Comparison of ENCODE assay signal across 10 mouse cellular contexts in genomic region chr11:5901320-5901719, GRCm38 (mm10). TPM values are rescaled to one million over a fixed set of nuclear protein-coding genes. Genes with fewer than 3 reads are reported as not detected.
DNase-seq lines count a peak whose midpoint lies in the region; ATAC-seq and TF ChIP-seq lines count a peak whose summit lies in the region.
"Had no signal": no experiment of that assay in that cellular context is flagged by ENCODE, and none has a peak within 500 bp of the region (broad histone marks: within the 10 kb centered on the region; RNA-seq: fewer than 3 reads in every experiment).

No protein-coding gene starts in this region.

- intact Hi-C loops in heart, postnatal 36 days (cut with DNase I), result no loop called here

- no peaks in the 10 kb centered on the region for H3K9me3 ChIP-seq in heart, postnatal 0 days (replicated peaks; ENCODE audit: control insufficient read depth, low read length)
- no peaks in the 10 kb centered on the region for H3K9me3 ChIP-seq in embryonic facial prominence, embryonic 11.5 days (replicated peaks; ENCODE audit: control insufficient read depth, low read length)
- no peaks in the 10 kb centered on the region for H3K9me3 ChIP-seq in hindbrain, embryonic 12.5 days (replicated peaks)
- H3K9me3 ChIP-seq in midbrain, embryonic 12.5 days, result no peaks in the 10 kb centered on the region

- no peak for TF ChIP-seq EP300 in heart, postnatal 0 days (IDR thresholded peaks at IDR 0.05; ENCODE audit: low read depth)

- no peak overlapping the region for H3K9ac ChIP-seq in heart, postnatal 0 days (replicated peaks; ENCODE audit: low read depth, low read length)
- H3K9ac ChIP-seq in embryonic facial prominence, embryonic 11.5 days (replicated peaks; ENCODE audit: low read length), result peak overlapping the region; percentile 56
- peak overlapping the region; percentile 58 for H3K9ac ChIP-seq in hindbrain, embryonic 12.5 days
- H3K9ac ChIP-seq in midbrain, embryonic 12.5 days (replicated peaks), result peak overlapping the region; percentile 50; the same call in 1 of the 2 replicates

- peak overlapping the region; percentile 50 for H3K4me2 ChIP-seq in heart, postnatal 0 days (ENCODE audit: low read depth, low read length)
- H3K4me2 ChIP-seq in embryonic facial prominence, embryonic 11.5 days (ENCODE audit: low read depth, low read length), result peak overlapping the region; percentile 64
- peak overlapping the region; percentile 73 for H3K4me2 ChIP-seq in hindbrain, embryonic 12.5 days (replicated peaks)
- peak overlapping the region; percentile 64 for H3K4me2 ChIP-seq in midbrain, embryonic 12.5 days (replicated peaks)

- DNase-seq in heart, postnatal 0 days (ENCODE audit: low spot score), result no peak
- no peak for DNase-seq in heart, postnatal 36 days
- no peak for DNase-seq in embryonic facial prominence, embryonic 11.5 days (ENCODE audit: low spot score)
- DNase-seq in gastrocnemius, adult 8-10 months (ENCODE audit: low spot score in 2 of 2), result no peak
- DNase-seq in cerebellum, adult 18-20 months, result no peak
- no peak for DNase-seq in yolk sac, embryonic 10.5 days (ENCODE audit: low spot score)
- DNase-seq: spleen, adult 18-20 months had no signal

- H3K27me3 ChIP-seq in heart, postnatal 0 days (ENCODE audit: control insufficient read depth, insufficient read depth, low read length), result 0 out of 2 replicates have a peak, but pooled peaks cover 7% of the 10 kb centered on the region
- H3K27me3 ChIP-seq in embryonic facial prominence, embryonic 11.5 days (ENCODE audit: control insufficient read depth, insufficient read depth, low read length), result no peaks in the 10 kb centered on the region
- H3K27me3 ChIP-seq in hindbrain, embryonic 12.5 days, result peaks cover 32% of the 10 kb centered on the region
- peaks cover 57% of the 10 kb centered on the region for H3K27me3 ChIP-seq in midbrain, embryonic 12.5 days

- H3K4me3 ChIP-seq in heart, postnatal 0 days (ENCODE audit: low read depth, low read length), result no peak overlapping the region
- H3K4me3 ChIP-seq in embryonic facial prominence, embryonic 11.5 days (ENCODE audit: low read depth, low read length), result peak overlapping the region; percentile 26; the same call in 1 of the 2 replicates
- H3K4me3 ChIP-seq in hindbrain, embryonic 12.5 days, result peak overlapping the region; percentile 38
- H3K4me3 ChIP-seq in midbrain, embryonic 12.5 days, result peak overlapping the region; percentile 42

- H3K36me3 ChIP-seq in heart, postnatal 0 days (replicated peaks; ENCODE audit: control insufficient read depth, insufficient read depth, low read length), result no peaks in the 10 kb centered on the region
- H3K36me3 ChIP-seq in embryonic facial prominence, embryonic 11.5 days (replicated peaks; ENCODE audit: control insufficient read depth, insufficient read depth, low read depth, low read length), result no peaks in the 10 kb centered on the region
- no peaks in the 10 kb centered on the region for H3K36me3 ChIP-seq in hindbrain, embryonic 12.5 days
- H3K36me3 ChIP-seq in midbrain, embryonic 12.5 days, result no peaks in the 10 kb centered on the region

- TF ChIP-seq CTCF in heart, postnatal 0 days (IDR thresholded peaks at IDR 0.05; ENCODE audit: low read depth), result no peak

- peaks cover 13% of the 10 kb centered on the region for H3K4me1 ChIP-seq in heart, postnatal 0 days (ENCODE audit: control insufficient read depth, insufficient read depth)
- H3K4me1 ChIP-seq in embryonic facial prominence, embryonic 11.5 days (ENCODE audit: control insufficient read depth, insufficient read depth, low read length), result peaks cover 2% of the 10 kb centered on the region; the same call in 1 of the 2 replicates
- H3K4me1 ChIP-seq in hindbrain, embryonic 12.5 days, result peaks cover 36% of the 10 kb centered on the region
- H3K4me1 ChIP-seq in midbrain, embryonic 12.5 days, result peaks cover 29% of the 10 kb centered on the region

- 35% methylated on average over 3 of the region's 3 CpGs for WGBS in heart, postnatal 0 days
- WGBS in embryonic facial prominence, embryonic 11.5 days, result 2% methylated on average over 3 of the region's 3 CpGs
- WGBS in hindbrain, embryonic 12.5 days, result 22% methylated on average over 3 of the region's 3 CpGs
- WGBS in midbrain, embryonic 12.5 days, result 13% methylated on average over 3 of the region's 3 CpGs

- no peak overlapping the region for H3K27ac ChIP-seq in heart, postnatal 0 days (ENCODE audit: low read depth)
- no peak overlapping the region for H3K27ac ChIP-seq in embryonic facial prominence, embryonic 11.5 days (replicated peaks; ENCODE audit: low read depth, low read length)
- peak overlapping the region; percentile 75 for H3K27ac ChIP-seq in hindbrain, embryonic 12.5 days
- H3K27ac ChIP-seq in midbrain, embryonic 12.5 days (replicated peaks), result peak overlapping the region; percentile 70

- no peak for ATAC-seq in heart, postnatal 0 days (ENCODE audit: insufficient read depth, low read depth)
- ATAC-seq in embryonic facial prominence, embryonic 11.5 days (replicated peaks; ENCODE audit: insufficient number of reproducible peaks, low FRiP score, low TSS enrichment, low read depth), result no peak
- no peak for ATAC-seq in hindbrain, embryonic 12.5 days (ENCODE audit: low FRiP score)
- peak; percentile 17; the same call in 1 of the 2 replicates for ATAC-seq in midbrain, embryonic 12.5 days (ENCODE audit: low FRiP score, low read depth)

RNA-seq across cellular contexts. Expression of gene Myl7, which starts 2.7 kb away (rescaled TPM):
- 1,536 and 2,717 TPM in 2 replicates for total RNA-seq in heart, postnatal 0 days (2014; rRNA removed; ENCODE audit: low replicate concordance)
- 5,015 and 6,387 TPM in 2 replicates for polyA plus RNA-seq in heart, postnatal 0 days (2015; fragmentation: Nextera tagmentation; extraction: Ambion mirVana)
- 100 to 1,000 TPM; 502 to 735 TPM for total RNA-seq in heart, postnatal 36 days (2021)
- polyA plus RNA-seq in embryonic facial prominence, embryonic 11.5 days (2014; fragmentation: Nextera tagmentation; extraction: Ambion mirVana), result 7.6 and 25.4 TPM in 2 replicates
- polyA plus RNA-seq in hindbrain, embryonic 12.5 days (2016; fragmentation: Nextera tagmentation; extraction: Ambion mirVana), result 1.1 and 1.7 TPM in 2 replicates
- polyA plus RNA-seq in midbrain, embryonic 12.5 days (2016; fragmentation: Nextera tagmentation; extraction: Ambion mirVana), result 1.2 and 1.4 TPM in 2 replicates
- not detected for total RNA-seq in gastrocnemius, adult 8-10 months (2022)
- total RNA-seq: adrenal gland, postnatal 14 days had no signal

RNA-seq across cellular contexts. Expression of gene Pold2, which starts 23.2 kb away (rescaled TPM):
- total RNA-seq in heart, postnatal 0 days (2014; rRNA removed; ENCODE audit: low replicate concordance), result 23.9 and 58.7 TPM in 2 replicates
- polyA plus RNA-seq in heart, postnatal 0 days (2015; fragmentation: Nextera tagmentation; extraction: Ambion mirVana), result 54.6 and 60.0 TPM in 2 replicates
- total RNA-seq in heart, postnatal 36 days (2021), result 10 to 100 TPM; 36.1 to 38.7 TPM
- 101 and 105 TPM in 2 replicates for polyA plus RNA-seq in embryonic facial prominence, embryonic 11.5 days (2014; fragmentation: Nextera tagmentation; extraction: Ambion mirVana)
- polyA plus RNA-seq in hindbrain, embryonic 12.5 days (2016; fragmentation: Nextera tagmentation; extraction: Ambion mirVana), result 79.6 and 84.1 TPM in 2 replicates
- polyA plus RNA-seq in midbrain, embryonic 12.5 days (2016; fragmentation: Nextera tagmentation; extraction: Ambion mirVana), result 90.8 and 91.9 TPM in 2 replicates
- total RNA-seq in gastrocnemius, adult 8-10 months (2022), result 10 to 100 TPM; 44.6 to 47.3 (median 47.0) TPM

RNA-seq across cellular contexts. Expression of gene Aebp1, which starts 39.6 kb away (rescaled TPM):
- 14.2 and 23.5 TPM in 2 replicates for total RNA-seq in heart, postnatal 0 days (2014; rRNA removed; ENCODE audit: low replicate concordance)
- polyA plus RNA-seq in heart, postnatal 0 days (2015; fragmentation: Nextera tagmentation; extraction: Ambion mirVana), result 17.5 and 19.4 TPM in 2 replicates
- 10 to 100 TPM; 17.3 to 27.3 TPM for total RNA-seq in heart, postnatal 36 days (2021)
- polyA plus RNA-seq in embryonic facial prominence, embryonic 11.5 days (2014; fragmentation: Nextera tagmentation; extraction: Ambion mirVana), result 8.3 and 10.3 TPM in 2 replicates
- polyA plus RNA-seq in hindbrain, embryonic 12.5 days (2016; fragmentation: Nextera tagmentation; extraction: Ambion mirVana), result 41.4 and 52.2 TPM in 2 replicates
- polyA plus RNA-seq in midbrain, embryonic 12.5 days (2016; fragmentation: Nextera tagmentation; extraction: Ambion mirVana), result 33.1 and 51.5 TPM in 2 replicates
- 10 to 100 TPM; 50.7 to 96.4 (median 75.2) TPM for total RNA-seq in gastrocnemius, adult 8-10 months (2022)

RNA-seq across cellular contexts. Expression of gene Gck, which starts 48.6 kb away (rescaled TPM):
- not detected in 2 replicates for total RNA-seq in heart, postnatal 0 days (2014; rRNA removed; ENCODE audit: low replicate concordance)
- 0.71 and 0.78 TPM in 2 replicates for polyA plus RNA-seq in heart, postnatal 0 days (2015; fragmentation: Nextera tagmentation; extraction: Ambion mirVana)
- 10 to 100 TPM in 1 of 2 experiments, 1 to 10 TPM in 1; 3.4 to 18.5 TPM for total RNA-seq in heart, postnatal 36 days (2021)
- 2.2 and 2.6 TPM in 2 replicates for polyA plus RNA-seq in embryonic facial prominence, embryonic 11.5 days (2014; fragmentation: Nextera tagmentation; extraction: Ambion mirVana)
- 3.6 and 4.0 TPM in 2 replicates for polyA plus RNA-seq in hindbrain, embryonic 12.5 days (2016; fragmentation: Nextera tagmentation; extraction: Ambion mirVana)
- 2.6 and 3.0 TPM in 2 replicates for polyA plus RNA-seq in midbrain, embryonic 12.5 days (2016; fragmentation: Nextera tagmentation; extraction: Ambion mirVana)
- total RNA-seq in gastrocnemius, adult 8-10 months (2022), result 1 to 10 TPM; 1.5 to 5.7 (median 3.0) TPM

RNA-seq across cellular contexts. Expression of gene Ykt6, which starts 54.2 kb away (rescaled TPM):
- 55.8 and 83.9 TPM in 2 replicates for total RNA-seq in heart, postnatal 0 days (2014; rRNA removed; ENCODE audit: low replicate concordance)
- polyA plus RNA-seq in heart, postnatal 0 days (2015; fragmentation: Nextera tagmentation; extraction: Ambion mirVana), result 35.2 and 37.4 TPM in 2 replicates
- total RNA-seq in heart, postnatal 36 days (2021), result 10 to 100 TPM; 60.5 to 66.3 TPM
- 30.1 and 31.4 TPM in 2 replicates for polyA plus RNA-seq in embryonic facial prominence, embryonic 11.5 days (2014; fragmentation: Nextera tagmentation; extraction: Ambion mirVana)
- 59.0 and 60.9 TPM in 2 replicates for polyA plus RNA-seq in hindbrain, embryonic 12.5 days (2016; fragmentation: Nextera tagmentation; extraction: Ambion mirVana)
- 57.9 and 59.1 TPM in 2 replicates for polyA plus RNA-seq in midbrain, embryonic 12.5 days (2016; fragmentation: Nextera tagmentation; extraction: Ambion mirVana)
- 10 to 100 TPM; 40.4 to 47.2 (median 42.3) TPM for total RNA-seq in gastrocnemius, adult 8-10 months (2022)

Comparison
In these comparisons a context has a peak if more than half of its experiments do, and no peak if none do; other contexts are left out.
1. H3K27ac ChIP-seq: peak in hindbrain, embryonic 12.5 days (single experiment) and midbrain, embryonic 12.5 days (single experiment); none in heart, postnatal 0 days (single experiment) and embryonic facial prominence, embryonic 11.5 days (single experiment).
2. RNA of gene Myl7, which starts 2.7 kb away (polyA plus RNA-seq): 5,015 to 6,387 TPM in heart, postnatal 0 days; 7.6 to 25.4 TPM in embryonic facial prominence, embryonic 11.5 days, 1.1 to 1.7 TPM in hindbrain, embryonic 12.5 days and 1.2 to 1.4 TPM in midbrain, embryonic 12.5 days; every median in the first group is over 100 times any median in the second.
3. Peak in every context shown above with its lines, with median percentiles within 50 percentile points of each other: H3K4me2 ChIP-seq.